Mouse (Mus musculus): ENCODE measurements at regions not wholly inside any gene's neighbourhood (a gene's known extent, or its start where the extent isn't known, plus 50 kb on each side); places are given as distances from the start of the nearest gene placed in this dataset.

DNA sequence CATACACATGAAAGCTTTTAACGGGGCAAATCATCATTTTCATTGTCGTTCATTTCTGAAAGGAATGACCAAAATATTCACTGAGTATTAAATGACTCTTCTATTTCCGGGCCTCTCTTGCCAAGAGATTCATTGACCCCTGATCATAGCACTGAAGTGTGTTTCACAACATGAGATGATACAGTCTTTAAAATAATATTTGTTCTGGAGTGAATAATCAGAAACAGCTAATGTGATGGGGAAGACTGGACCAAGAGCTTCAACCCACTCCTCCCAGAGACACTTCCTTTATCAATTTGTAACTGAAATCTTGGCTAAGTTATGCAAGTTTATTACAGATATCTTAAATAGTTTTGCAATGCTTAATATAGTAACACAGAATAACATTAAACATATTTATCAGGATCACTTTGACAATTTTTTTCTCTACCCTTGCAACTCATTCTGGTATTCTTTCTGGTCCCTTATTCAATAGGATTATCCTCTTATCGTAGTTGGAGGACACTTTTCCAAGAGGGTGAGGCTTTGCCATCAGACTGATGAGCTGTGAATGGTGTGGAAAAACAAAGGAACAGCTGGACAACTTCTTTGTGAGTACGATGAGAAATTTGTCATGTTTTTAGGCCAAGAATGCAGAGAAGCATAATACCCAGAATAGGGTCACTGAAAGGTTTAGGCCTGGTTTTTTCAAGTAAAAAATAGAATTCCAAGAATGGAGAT lies 149.6 kb upstream of the Sema3d start:
- no peak for DNase-seq

- DNase-seq = no peak
Observed at GRCm38 (mm10) chr5:12243179-12243805, 139.9 kb upstream of the Sema3d start.

GRCm38 (mm10) chr5:12293685-12294084 lies 89.5 kb upstream of the Sema3d start:
- no peak for DNase-seq

GRCm38 (mm10) chr5:12297331-12297730 lies 85.9 kb upstream of the Sema3d start:
- DNase-seq = no peak

DNA sequence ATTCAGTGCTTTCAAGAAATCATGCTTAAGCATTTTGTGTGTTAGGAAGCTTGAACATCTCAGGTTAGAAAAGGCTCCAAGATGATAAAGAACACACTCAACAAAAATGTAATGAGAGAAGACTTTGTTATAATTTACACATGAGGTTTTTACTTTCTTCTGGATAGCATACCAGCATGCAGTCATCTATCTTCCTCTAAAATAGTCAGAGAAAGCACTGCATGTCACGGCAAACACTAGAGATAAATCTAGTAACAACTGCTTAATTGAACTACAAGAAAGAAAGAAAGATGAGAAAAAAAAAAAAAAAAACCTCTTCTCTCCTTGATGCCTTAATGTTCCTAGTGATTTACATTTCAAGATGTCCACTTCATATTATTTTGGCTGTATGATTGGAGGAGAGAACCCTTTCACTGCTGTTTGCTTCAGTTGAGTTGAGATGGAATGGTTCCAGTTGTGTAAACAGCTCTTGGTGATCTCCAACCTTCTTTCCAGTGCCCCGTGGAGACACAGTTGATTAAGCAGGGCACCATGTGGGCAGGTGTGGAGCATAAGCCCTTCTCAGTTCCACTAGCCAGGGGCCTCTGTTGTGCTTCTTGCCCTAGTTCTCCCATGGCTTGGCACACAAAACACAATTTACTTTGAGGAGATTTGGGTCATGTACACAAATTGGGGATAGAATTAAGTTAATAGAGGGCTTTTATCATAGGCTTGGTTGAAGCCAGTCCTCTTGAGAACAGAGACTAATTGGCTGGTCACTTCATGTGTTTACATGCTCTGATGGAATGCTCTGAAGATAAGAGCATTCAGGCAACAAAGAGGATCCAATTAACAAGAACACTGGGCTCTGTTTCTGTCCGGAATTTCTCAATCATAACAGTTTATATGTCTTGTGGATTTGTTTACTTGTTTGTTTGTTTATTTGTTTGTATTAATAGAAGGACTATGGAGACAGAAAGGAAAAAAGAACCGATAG lies 81.1 kb upstream of the Sema3d start:
- DNase-seq = no peak

DNA sequence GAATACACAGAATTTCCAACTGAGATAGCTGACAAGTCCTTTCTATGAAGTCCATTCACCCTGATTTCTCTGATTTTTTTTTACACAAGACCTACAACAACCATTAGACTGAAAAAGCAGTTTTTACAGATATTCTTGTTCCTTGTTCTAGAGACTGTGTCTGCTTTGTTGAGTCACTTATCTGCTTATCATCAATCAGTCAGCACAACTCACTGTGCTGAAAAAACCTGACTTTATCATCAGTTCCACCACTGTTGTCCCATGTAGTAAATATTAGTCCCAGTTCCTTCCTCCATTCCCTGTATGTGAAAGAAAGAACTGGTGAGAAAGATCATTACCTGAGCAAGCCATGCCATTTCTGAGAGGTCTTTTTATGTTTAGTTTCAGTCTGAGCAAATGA lies 73.8 kb upstream of the Sema3d start:
- DNase-seq = no peak

DNA sequence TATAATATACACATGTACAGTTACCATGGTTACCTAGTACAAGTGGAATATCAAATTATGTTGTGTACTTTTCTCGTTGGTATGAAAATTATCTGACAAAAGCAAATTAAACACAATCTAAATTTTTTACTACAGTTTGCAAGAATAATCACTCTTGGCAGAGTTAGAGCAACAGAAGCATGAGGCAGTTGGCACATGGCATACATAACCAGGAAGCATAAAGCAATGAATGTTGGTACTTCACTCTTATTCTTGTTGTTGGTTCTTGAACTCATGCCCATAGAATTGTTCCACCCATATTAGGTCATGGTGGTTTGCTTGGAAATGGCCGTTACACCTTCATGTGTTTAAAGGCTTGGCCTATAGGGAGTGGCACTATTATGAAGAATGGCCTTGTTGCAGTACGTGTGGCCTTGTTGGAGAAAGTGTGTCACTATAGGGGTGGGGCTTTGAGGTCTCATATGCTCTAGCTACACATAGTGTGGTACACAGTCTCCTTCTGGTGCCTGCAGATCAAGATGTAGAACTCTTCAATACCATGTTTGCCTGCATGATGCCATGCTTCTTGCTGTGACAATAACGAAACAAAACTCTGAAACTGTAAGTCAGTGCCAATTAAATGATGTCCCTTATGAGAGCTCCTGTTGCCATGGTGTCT lies 50.4 kb upstream of the Sema3d start:
- DNase-seq = no peak

All from B cell, adult 2 months (primary cell).